Mouse (Mus musculus) embryonic stem cell, embryonic (primary cell): ENCODE results near the gene Mapk9.

Experiments used
- CTCF ChIA-PET, 4 experiments: fragments of 300-600 bp in 2 of 4; fragments of 350-600 bp in 2 of 4; sonication (Branson Sonifier 250); formaldehyde crosslinking; loops; one replicate each; lab custom pipeline; 2022; ENCODE audit warnings: inconsistent platforms in 2 of 4; lab: Charles Lee
- POLR2A ChIA-PET, 4 experiments: fragments of 300-600 bp in 2 of 4; fragments of 350-600 bp in 2 of 4; sonication (Branson Sonifier 250); formaldehyde crosslinking; loops; one replicate each; lab custom pipeline; 2022; ENCODE audit warnings: antibody characterized with exemption in 4 of 4, inconsistent platforms in 1 of 4; lab: Charles Lee

Gene Mapk9

DNA sequence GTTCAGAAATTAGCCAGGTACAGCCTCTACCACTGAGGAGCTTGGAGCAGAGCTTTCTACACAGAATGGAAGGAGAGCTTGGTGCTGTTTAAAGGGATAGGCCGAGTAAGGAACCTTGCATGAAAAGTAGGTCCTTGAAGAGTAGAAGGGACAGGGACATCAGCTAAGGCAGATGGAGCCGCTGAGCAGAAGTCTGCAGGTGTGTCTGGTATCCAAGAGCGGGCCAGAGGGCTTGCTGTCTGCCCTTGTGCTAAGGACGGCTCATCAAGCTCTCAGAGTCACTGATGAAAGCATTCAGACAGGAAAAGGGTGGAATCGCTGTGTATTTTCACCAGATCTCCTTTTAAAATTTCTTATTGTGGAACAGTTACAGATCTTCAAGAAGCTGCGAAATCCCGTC is 3.8 kb downstream of the Mapk9 start:
- POLR2A ChIA-PET, result interaction anchor here in 3 of 4 experiments (0.6 to 1.5 kb wide), 6 partner anchors 8 to 218 kb away, joined by 3 to 4 read pairs (median 3); partner anchors contain the start of gene Cnot6 (in 1 of the 3)

DNA sequence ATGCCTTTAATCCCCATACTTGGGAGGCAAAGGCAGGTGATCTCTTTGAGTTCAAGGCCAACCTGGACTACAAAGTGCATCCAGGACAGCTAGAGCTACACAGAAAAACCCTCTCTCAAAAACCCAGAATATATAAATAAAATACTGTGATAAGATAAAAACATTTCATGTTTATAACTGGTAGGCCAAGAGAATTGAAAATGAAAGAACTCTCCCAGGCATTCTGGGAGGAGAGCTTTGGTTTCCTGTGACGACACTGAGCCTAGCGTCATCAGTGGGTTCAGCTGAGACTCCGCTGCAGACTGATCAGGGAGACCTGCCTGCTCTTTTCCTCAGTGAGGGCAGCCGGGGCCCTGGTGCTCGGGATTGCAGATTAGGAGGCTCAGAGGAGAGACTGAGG is 8.6 kb downstream of the Mapk9 start:
- ChIA-PET POLR2A (interaction anchor here in 2 of 4 experiments (0.9 to 1.8 kb wide), 2 partner anchors 12 to 14 kb away, joined by 4 read pairs; no protein-coding TSS in a partner anchor), CTCF (interaction anchor here in 3 of 4 experiments (0.6 to 1.3 kb wide), 3 partner anchors 9 to 650 kb away, joined by 3 read pairs; no protein-coding TSS in a partner anchor)

More for the DNA sequence above, 3.8 kb downstream of the Mapk9 start:
- CTCF ChIA-PET, result no interaction called here

DNA sequence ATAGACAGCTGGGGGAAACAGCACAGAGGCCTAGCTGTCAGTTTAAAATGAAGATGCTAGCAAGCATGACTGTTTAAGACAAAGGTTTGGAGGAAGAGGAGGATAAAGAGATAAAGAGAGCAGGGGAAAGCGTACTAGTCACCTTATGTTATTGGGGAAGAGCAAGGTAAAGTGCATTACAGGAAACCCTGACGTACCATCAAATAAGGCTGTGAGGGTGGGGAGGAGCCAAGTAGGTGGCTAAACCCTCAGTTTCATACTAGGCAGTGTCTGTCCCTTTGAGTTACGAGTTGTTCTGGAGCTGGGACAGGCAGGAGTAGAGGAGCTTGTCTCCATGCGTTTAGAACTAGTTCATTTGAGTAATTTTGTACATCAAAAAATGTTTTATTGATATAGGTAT is 14.6 kb downstream of the Mapk9 start:
- ChIA-PET POLR2A (no interaction called here), CTCF (interaction anchor here in 1 of 4 experiments (0.7 to 1.2 kb wide), 2 partner anchors 10 to 14 kb away, joined by 3 to 5 read pairs; no protein-coding TSS in a partner anchor)

DNA sequence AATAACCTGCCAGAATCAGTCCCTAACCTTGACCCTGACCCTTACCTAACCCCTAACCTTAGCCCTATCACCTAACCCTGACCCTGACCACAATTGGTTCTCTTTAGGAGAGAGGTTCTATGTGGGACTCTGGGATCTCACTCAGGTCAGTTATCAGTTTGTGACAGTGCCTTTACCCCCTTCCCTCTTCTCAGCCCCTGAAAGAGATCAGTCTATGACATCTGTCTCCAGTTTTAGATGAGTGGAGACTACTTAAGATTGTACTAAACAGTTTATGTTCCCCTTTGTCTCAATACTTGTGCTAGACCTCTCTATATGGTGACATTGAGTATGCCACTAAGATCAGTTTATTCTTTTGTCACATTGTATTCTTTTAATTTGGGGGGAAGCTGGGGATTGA is 17.4 kb downstream of the Mapk9 start:
- POLR2A ChIA-PET, result interaction anchor here in 1 of 4 experiments (1.1 kb wide), 1 partner anchor 11 kb away, joined by 3 read pairs; no protein-coding TSS in a partner anchor
- CTCF ChIA-PET, result interaction anchor here in 2 of 4 experiments (1.2 to 1.4 kb wide), 3 partner anchors 8 to 211 kb away, joined by 3 to 4 read pairs (median 3); no protein-coding TSS in a partner anchor

DNA sequence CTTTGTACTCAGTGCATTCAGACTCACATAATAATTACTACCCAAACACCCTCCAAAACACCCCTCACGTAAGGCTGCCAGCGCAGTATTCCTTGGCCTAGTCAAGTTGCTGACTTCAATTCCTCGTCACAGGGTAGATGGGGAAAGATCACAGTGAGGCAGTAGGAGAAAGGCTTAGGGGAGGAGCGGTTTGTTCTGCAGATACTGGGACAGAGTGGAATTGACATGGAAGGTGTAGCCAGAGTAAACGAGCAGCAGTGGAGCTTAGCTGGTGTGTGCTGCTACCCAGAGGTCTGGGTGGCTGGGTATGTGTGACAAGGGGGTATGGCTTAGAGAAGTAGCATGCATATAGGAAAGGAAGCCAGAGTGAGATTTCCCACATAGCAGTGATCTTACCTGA is 20.8 kb downstream of the Mapk9 start:
- POLR2A ChIA-PET, result no interaction called here
- CTCF ChIA-PET, result interaction anchor here in 1 of 4 experiments (1.8 kb wide), 1 partner anchor 231 kb away, joined by 3 read pairs; no protein-coding TSS in a partner anchor

DNA sequence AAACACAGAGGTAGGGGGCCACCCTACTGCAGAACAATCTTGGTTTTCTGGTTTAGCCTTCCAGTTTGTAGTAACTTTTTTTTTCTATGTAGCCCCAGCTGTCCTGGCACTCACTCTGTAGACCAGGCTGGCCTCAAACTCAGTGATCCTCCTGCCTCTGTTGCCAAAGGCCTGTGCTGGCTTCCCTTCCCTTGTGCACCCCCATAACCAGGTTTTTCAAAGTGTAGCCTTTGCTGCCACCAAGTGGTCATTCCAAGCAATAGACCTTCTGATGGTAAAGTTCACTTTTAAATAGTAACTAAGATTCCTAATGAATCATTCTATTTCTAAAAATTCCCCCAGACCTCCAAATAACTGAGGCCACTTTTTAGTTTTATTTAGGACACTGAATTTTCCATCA is 23.2 kb downstream of the Mapk9 start:
- CTCF ChIA-PET, result interaction anchor here in 3 of 4 experiments (0.5 to 1.3 kb wide), 7 partner anchors 19 to 236 kb away, joined by 3 to 5 read pairs (median 4); no protein-coding TSS in a partner anchor
- POLR2A ChIA-PET, result no interaction called here

DNA sequence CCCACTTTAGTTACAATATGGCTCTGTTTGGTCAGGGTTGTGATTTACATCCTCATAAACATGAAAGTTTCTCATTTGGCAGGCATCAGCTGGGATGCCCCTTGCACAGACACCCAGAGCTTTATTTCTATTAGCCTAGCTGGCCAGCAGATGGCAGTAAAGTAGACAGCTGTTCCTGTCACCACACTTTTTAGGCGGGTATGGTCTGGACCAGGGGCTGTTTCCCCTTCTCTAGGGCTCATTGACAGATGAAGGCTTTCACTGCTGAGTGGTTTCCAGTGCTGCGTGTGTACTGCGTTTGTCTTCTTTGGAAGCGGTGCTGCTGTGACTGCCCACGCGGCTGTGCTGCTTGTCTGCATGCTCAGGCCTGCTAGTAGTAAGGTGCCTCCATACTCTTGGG is 25.4 kb downstream of the Mapk9 start:
- POLR2A ChIA-PET, result interaction anchor here in 3 of 4 experiments (0.6 to 1.2 kb wide), 5 partner anchors 30 to 220 kb away, joined by 3 to 4 read pairs (median 4); no protein-coding TSS in a partner anchor
- CTCF ChIA-PET, result interaction anchor here (0.5 to 2.2 kb wide), 45 partner anchors 8 to 268 kb away, joined by 3 to 22 read pairs (median 4); partner anchors contain the start of gene Mapk9 (in 1 of the 4)

DNA sequence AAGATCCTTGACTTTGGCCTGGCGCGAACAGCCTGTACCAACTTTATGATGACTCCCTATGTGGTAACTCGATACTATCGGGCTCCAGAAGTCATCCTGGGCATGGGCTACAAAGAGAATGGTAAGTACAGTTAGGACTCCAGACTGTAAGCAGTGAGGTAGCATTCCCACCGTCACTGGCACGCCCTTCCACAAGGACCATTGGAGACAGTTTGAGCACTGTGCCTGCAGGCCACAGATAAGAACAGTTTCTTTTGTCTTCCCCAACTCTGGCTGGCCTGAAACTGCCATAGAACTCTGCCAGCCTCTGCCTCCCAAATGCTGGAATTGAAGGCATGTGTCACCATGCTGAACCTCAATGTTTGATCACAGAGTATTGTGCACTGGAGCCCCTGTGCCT is 26.2 kb downstream of the Mapk9 start:
- POLR2A ChIA-PET, result no interaction called here
- CTCF ChIA-PET, result interaction anchor here in 1 of 4 experiments (1.0 kb wide), 1 partner anchor 26 kb away, joined by 3 read pairs; the partner anchor contains the start of gene Mapk9

DNA sequence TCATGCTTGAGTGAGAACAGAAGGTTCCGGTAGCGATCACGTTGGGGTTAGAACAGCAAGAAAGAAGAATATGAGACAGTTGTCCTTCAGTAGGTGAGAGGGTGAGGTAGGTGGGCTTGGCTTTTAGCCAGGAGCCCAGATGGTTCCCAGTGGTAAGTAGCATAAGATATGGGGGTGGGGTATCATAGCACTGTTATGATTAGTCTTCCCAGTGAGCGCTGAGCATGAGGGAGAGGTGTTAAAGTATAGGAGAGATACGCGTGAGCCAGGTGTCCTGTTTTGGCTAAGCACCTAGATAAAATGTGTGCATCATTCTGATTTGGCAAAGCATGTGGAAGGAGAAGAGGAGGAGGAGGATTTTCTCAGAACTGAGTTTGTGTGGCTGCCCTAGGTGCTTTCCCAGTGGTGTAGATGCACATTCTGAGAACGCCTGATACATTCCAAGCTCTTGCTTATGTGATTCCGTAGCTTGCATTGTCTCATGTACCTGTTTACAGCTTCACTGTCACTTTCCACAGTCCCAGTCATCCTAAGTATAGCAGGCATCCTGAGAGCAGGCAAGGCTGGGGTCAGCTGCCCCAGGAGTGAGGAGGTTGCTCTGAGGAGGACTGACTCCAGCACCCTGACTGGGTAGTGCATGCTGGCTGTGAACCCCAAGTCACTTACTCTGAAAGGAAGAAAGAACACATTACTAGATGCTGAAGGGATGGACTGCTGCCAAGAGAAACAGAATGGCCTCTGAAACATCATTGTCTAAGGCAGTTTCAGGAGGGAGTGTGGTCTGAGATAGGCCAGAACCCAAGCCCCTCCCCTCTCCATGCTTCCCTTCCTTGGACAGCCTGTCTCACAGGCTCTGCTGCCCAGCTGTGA is 30.6 kb downstream of the Mapk9 start:
- ChIA-PET POLR2A (no interaction called here), CTCF (interaction anchor here in 1 of 4 experiments (1.1 kb wide), 1 partner anchor 84 kb away, joined by 4 read pairs; no protein-coding TSS in a partner anchor)

DNA sequence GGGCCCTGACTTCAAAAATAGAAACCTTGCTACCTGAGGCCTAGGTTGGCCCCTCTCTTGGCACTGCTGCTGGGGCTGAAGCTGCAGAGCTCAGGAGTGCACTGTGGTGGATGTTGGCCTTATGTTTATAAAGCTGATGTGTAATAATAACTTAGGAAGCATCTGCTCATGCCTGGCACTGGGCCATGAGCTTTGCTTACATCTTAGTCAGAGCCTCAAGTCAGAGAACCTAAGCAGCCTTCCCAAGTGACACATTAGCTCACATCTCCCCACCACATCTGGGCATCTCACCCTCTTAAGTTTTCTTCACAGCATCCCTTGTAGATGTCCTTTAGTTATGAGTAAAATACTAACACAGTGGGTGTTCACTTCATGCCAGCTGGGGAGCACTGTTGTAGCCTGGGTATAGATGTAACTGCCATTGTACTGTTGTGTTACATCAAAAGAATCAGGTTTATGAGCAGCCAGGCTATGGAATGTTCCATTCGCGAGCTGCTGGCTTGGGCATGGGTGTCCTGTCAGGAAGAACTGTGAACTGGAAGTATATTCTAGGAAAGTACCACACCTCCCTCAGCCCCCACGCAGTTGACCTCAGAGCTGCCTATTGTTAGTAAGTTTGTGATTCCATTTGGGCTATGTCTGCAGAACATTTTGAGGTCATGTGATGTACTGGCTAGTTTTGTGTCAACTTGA is 33.5 kb downstream of the Mapk9 start:
- CTCF ChIA-PET, result interaction anchor here in 3 of 4 experiments (0.5 to 3.2 kb wide), 4 partner anchors 8 to 305 kb away, joined by 3 to 11 read pairs (median 4); no protein-coding TSS in a partner anchor

DNA sequence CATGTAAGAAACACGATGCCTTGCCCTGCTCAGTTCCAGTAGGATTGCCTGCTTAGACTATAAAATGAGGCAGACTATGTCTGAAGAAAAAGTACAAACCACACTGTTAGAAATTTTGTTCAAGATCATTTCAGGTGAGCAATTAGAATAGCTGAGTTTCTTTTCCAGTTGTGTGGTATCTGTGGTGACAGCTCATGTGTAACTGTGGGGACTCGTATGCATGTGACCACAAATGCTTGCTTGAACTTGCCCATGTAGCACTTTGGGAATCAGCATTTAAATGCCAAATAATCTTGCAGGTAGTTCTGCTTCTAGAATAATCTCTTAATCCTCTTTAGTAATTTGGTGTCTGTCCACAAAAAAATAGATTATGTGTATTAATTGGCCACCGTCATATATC is 36.8 kb downstream of the Mapk9 start:
- ChIA-PET POLR2A (interaction anchor here in 1 of 4 experiments (0.5 to 1.0 kb wide), 2 partner anchors 116 to 172 kb away, joined by 3 to 4 read pairs; no protein-coding TSS in a partner anchor), CTCF (no interaction called here)

More for the DNA sequence above, 33.5 kb downstream of the Mapk9 start:
- POLR2A ChIA-PET, result no interaction called here

DNA sequence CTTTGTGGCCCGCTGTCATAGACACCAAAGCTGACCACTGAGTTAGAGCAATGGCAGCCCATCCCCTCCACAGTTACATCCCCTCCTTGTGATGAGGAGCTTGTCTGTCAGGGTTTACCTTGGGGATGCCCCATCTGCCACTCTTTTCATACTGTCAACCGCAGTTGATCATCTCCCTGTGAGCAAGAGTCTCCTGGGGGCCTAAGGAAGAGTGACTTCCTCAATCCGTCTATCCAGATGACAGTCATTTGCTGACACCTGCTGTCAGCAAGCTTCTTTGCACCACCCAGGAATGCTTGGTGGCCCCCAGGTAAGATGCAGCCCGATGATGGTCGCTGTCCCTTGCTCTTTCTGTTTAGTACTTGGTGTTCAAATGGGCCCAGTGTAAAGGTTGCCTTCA is 41.9 kb downstream of the Mapk9 start:
- CTCF ChIA-PET, result no interaction called here
- POLR2A ChIA-PET, result interaction anchor here in 1 of 4 experiments (1.3 kb wide), 1 partner anchor 10 kb away, joined by 4 read pairs; no protein-coding TSS in a partner anchor

DNA sequence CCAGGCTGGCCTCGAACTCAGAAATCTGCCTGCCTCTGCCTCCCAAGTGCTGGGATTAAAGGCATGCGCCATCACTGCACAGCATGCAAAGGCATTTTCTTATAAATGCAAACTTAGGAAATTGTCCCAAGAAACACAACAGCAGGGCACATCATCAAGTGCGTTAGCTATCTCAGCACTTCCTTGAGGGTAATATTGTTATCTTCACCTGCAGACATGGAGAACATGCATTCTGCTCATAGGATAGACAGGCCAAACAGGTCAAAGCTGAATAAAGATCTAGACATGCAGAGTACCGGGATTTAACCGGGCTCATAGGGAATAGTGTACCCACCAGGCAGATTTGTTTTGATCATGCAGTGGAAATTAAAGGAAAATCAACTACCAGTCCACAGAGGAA is 45.4 kb downstream of the Mapk9 start:
- CTCF ChIA-PET, result interaction anchor here in 2 of 4 experiments (0.8 to 1.4 kb wide), 2 partner anchors 67 kb away, joined by 3 read pairs; no protein-coding TSS in a partner anchor
- POLR2A ChIA-PET, result interaction anchor here in 1 of 4 experiments (0.7 kb wide), 1 partner anchor 134 kb away, joined by 4 read pairs; no protein-coding TSS in a partner anchor

DNA sequence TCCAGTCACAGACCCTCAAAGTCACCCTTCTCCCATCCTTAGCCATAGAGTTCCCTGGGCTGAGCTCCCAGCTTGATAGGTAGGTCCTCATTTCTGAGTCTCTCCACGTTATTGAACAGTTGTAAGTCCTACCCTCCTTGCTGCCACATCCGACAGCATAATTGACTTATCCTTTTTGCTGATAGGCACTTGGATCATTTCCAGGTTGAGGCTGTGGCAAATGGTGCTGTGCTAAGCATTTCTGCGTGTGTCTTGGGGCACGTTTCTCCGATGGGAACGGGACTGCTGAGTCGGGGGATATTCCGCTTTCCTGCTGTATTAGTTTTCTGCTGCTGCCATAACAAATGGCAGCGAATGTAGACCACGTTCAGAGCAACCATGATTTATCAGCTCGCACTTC is 47.3 kb downstream of the Mapk9 start:
- POLR2A ChIA-PET, result interaction anchor here in 1 of 4 experiments (0.6 kb wide), 1 partner anchor 88 kb away, joined by 3 read pairs; no protein-coding TSS in a partner anchor
- CTCF ChIA-PET, result no interaction called here

DNA sequence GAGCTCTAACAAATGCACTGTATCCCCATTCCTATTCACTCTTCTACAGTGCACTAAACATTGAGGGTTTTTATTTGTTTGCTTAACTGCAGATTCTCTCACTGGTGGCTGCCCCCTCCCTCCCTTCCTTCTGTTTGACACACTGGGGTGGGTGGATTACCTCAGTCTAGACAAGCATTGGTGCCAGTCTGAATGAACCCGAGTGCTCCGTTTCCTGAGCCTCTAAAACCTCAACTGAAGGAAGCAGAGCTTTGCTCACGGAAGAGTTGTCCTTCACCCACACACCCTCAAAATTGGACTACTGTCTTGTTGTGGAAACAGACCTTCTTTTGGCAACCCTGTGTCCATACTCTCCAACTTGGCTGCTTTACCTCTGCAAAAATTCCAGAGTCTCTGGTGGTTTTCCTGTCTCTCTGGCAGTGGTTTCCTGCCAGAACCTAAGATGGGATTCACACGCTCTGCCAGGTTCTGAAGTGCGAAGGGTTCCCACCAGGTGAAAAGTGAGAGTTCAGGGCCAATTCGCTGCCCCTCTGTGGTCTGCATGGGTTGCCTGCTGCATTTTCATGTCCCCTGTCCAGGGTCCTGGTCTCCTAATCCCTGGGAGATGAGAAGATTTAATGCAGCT is 49.5 kb downstream of the Mapk9 start:
- ChIA-PET CTCF (interaction anchor here in 1 of 4 experiments (0.5 kb wide), 1 partner anchor 65 kb away, joined by 11 read pairs; no protein-coding TSS in a partner anchor), POLR2A (no interaction called here)

DNA sequence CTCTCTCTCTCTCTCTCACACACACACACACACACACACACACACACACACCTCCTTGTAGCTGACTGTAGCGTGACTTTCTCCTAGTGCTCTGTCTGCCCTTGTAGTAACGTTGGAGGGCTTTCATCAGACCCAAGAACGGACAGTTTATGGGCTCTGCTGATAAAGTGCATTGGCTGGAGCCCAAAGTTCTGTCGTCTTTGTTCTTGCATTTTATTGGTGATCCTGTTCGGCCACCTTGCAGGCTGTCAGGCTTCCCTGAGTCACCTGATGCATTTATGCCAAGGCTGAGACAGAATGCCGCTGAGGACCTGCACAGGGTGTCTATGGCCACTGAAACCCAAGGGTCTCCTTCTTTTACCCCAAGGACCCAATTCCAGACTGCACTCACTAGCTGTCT is 53.5 kb downstream of the Mapk9 start:
- ChIA-PET POLR2A (no interaction called here), CTCF (no interaction called here)

DNA sequence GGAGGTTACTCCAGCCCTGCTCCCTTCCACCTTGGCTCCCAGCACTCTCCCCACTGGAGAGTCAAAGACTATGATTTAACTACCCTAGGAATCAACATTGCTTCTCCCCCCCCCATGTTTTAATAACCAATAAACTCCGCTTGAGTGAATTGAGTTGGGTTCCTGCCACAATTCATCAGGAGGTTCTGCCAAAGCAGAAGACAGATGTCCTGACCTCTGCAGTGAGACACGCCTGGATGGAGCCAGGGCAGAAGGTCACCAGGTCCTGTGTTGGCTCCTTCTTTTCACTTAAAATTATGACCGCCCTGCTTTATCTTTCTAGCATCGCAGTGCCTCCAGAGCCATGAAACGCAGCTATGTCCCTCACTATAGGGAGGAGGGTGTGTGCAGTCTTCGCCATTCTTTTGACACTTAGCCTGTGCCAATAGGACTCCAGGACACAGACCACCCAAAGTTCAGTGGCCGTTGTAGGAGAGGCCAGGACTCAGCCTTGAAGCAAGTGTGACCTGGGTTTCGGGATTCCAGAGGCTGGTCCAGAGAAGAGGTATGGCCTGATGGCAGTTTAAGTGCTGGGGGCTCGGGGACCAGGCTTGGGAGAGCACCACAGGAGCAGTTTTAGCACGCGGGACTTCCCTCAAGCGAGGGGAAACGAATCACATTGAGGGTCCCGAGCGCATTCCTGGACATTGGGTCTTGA is 54.6 kb downstream of the Mapk9 start:
- CTCF ChIA-PET, result no interaction called here
- POLR2A ChIA-PET, result interaction anchor here in 1 of 4 experiments (0.7 kb wide), 1 partner anchor 38 kb away, joined by 3 read pairs; no protein-coding TSS in a partner anchor
